Mouse (Mus musculus) embryonic facial prominence, embryonic 10.5 days (tissue): ENCODE data around the gene Tbc1d8b. TPM values are rescaled to one million over a fixed set of nuclear protein-coding genes. Genes with fewer than 3 reads are reported as not detected.

Source experiments
- DNase-seq: peaks from one replicate; pipeline ENCODE4 v3.0.0-alpha.2; 2017; ENCODE audit warnings: low spot score
- H3K27ac ChIP-seq: fragments of 300-500 bp; sonication (generic); replicated peaks from 2 replicates; pipeline ENCODE4 v1.5.1; 2016; ENCODE audit warnings: mild to moderate bottlenecking
- H3K27me3 ChIP-seq: fragments of 300-500 bp; sonication (generic); replicated peaks from 2 replicates; pipeline ENCODE4 v1.6.1; 2016; ENCODE audit warnings: low read depth, mild to moderate bottlenecking; ENCODE audit not compliant: poor library complexity, severe bottlenecking
- H3K36me3 ChIP-seq: fragments of 300-500 bp; sonication (generic); replicated peaks from 2 replicates; pipeline ENCODE4 v1.6.1; 2016; ENCODE audit warnings: mild to moderate bottlenecking, moderate library complexity
- H3K4me1 ChIP-seq: fragments of 300-500 bp; sonication (generic); 2 replicates; pipeline ENCODE4 v1.6.1; 2016
- H3K4me3 ChIP-seq: fragments of 300-500 bp; sonication (generic); 2 replicates; pipeline ENCODE4 v1.5.1; 2016; ENCODE audit warnings: mild to moderate bottlenecking, moderate library complexity
- H3K9me3 ChIP-seq: fragments of 300-500 bp; sonication (generic); 2 replicates; pipeline ENCODE4 v1.6.1; 2016; ENCODE audit warnings: mild to moderate bottlenecking
- WGBS: fragments of 180-500 bp; shearing (Covaris S2); methylation state at CpG from one replicate; pipeline ENCODE4 v1.1.7; 2016; 5-methylcytosine and 5-hydroxymethylcytosine counted together
- polyA plus RNA-seq: library from polyadenylated mRNA; unstranded; fragments of >200 nt; fragmentation: Nextera tagmentation; extraction: Ambion mirVana; gene quantifications from 2 replicates; pipeline ENCODE4 v1.2.1, GENCODE M21; 2016

Tbc1d8b gene
- polyA plus RNA-seq, 1 experiment from 2014 or later: 0.74 TPM

DNA sequence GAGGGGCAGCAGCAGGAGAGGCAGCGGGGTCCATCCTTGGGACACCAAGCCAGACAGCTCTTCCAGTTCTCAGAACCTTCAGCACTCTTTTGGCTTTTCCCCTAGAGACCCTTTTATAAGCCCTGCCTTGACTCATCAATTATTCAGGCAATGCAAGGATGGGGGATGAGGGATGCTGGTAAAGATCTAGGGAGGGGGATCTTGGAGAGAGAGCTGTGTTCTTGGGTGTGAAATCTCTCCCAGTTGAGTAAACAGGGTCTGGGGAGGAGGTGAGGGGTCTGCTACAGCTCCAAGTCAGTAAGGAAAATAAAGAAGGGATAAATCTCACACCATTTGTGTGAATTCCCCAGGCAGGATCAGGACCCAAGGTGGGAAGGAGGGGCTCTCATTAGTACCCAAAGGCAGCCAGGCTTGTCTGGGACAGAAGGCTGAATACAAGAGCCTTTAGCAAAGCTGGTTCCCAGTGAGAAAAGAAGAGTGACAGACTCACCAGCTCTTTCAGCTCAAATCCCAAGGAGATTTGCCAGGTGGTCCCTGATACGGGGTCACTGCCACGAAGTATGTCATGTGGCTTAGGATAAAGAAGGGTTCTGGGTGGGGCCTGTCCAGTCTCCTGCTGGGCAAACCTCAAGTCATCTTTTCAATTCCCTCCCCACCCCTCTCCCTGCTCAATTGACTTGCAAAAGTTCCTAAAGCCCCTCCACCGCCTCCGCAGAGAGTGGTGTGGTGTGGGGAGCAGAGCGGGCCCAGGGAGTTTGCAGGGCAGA, 97.7 kb downstream of the Tbc1d8b start, which contains the start of gene Ripply1:
TSS of gene Ripply1 (minus strand) at position 76 of the 767 bp plus-strand sequence.
- H3K27me3 ChIP-seq: peaks cover 86% of the 10 kb centered on the region

DNA sequence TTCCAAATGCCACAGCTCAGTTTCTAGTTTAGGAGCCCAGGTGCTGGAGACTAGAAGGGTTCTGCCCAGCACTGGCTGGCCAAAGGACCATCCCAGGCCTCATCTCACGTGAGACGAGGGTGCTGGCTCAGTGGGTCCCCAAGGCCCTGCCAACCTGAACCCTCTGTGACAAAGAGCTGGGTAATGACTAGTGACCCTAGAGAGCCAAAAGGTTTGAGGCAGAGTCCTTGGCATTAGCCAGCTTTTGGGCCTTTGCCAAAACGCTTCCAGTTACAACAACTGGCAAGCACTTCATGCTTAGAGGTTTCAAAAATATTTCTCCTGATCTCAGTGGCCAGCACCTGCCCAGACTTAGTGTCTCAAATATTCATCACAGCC, 98.2 kb downstream of the Tbc1d8b start:
- Histone ChIP-seq H3K27me3 (peaks cover 82% of the 10 kb centered on the region), H3K4me3 (no peak overlapping the region), H3K36me3 (no peaks in the 10 kb centered on the region), H3K4me1 (peaks cover 6% of the 10 kb centered on the region; the same call in 1 of the 2 replicates), H3K27ac (no peak overlapping the region), H3K9me3 (no peaks in the 10 kb centered on the region)
- whole genome bisulfite sequencing: 57% methylated on average over 3 of the region's 3 CpGs
- no peak for DNase-seq

More for the DNA sequence above, 97.7 kb downstream of the Tbc1d8b start, which contains the start of gene Ripply1:
- Histone ChIP-seq H3K4me3 (no peak within 1 kb of the TSS), H3K4me1 (peaks cover 6% of the 10 kb centered on the region; the same call in 1 of the 2 replicates), H3K9me3 (no peaks in the 10 kb centered on the region), H3K36me3 (no peaks in the 10 kb centered on the region), H3K27ac (no peak within 1 kb of the TSS)
- no peak for DNase-seq
- WGBS: 34% methylated on average over 6 of the region's 6 CpGs

DNA sequence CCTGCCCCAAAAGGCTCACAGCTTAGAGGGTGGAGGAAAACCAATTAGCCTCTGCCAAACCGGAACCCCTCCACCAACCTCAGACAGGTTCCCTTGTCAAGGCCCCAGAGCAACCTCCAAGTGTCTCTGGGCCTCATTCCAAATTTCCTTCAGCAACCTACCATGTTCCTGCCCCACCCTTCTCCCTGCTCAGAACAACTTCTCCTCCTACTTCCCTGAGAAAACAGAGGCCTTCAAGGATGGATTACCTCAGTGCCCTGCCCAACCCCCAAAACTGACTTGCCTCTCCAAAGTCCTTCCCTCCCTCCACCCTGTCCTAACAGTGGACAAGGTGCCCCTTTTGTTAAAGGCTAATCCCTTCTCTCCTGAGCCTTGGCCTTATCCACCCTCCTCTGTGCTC, 101.0 kb downstream of the Tbc1d8b start:
- Histone ChIP-seq H3K36me3 (no peaks in the 10 kb centered on the region), H3K27me3 (peaks cover 76% of the 10 kb centered on the region), H3K27ac (no peak overlapping the region), H3K4me3 (no peak overlapping the region), H3K9me3 (no peaks in the 10 kb centered on the region), H3K4me1 (peaks cover 6% of the 10 kb centered on the region; the same call in 1 of the 2 replicates)
- WGBS: 45% methylated on average over 1 of the region's 1 CpGs
- no peak for DNase-seq

DNA sequence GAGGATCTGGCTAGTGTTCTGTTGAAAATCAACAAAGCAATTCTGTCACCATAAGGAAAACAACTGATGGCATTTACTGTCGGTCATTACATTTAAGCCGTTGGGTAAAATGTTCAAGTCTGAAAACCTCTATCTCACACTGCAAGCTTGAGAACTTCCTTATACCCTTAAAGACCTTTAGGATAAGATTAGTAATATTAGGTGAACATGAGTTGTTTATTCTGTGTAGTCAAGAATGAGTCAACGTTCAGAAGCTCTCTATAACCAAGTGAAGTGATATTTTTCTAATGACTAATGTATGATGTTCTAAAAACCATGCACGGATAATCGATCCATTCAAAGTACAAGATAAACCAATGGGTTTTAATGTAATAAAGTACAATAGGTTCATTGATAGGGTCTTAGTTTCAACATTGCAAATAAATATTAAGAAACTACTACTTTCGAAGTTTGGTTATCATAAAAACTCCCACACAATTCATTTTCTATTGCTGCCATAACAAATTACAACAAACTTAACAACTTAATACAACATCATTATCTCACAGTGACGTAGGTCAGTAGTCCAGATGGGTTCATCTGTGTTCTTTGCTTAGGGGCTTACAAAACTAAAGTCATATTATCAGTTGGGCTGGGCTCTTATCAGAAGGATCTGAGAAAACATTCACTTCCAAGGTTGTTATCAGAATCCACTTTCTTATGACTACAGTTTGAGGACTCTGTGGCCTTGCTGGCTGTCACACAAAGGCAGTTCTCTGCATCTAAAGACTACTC, 109.5 kb downstream of the Tbc1d8b start:
- no peak overlapping the region for H3K27ac ChIP-seq
- peaks cover 88% of the 10 kb centered on the region for H3K27me3 ChIP-seq
- WGBS: 86% methylated on average over 7 of the region's 7 CpGs

DNA sequence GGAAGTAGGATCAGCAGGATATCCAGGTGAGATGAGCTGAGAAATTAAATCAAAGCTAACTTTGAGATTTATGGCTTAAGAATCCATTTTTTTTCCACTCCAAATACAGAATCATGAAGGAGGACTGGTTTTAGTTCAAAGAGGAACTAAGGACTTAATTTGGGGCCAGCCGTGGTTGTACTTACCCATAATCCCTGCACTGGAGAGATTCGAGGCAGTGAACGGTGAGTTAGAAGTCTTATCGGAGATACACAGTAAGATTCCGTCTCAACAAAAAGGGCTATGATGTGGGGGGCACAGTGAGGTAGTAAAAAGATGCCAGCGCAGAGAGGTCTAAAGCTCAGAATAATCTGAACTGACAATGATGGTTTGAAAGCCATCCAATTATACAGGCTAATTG, 111.2 kb downstream of the Tbc1d8b start:
- DNase-seq: no peak
- peaks cover 88% of the 10 kb centered on the region for H3K27me3 ChIP-seq
- no peak overlapping the region for H3K4me3 ChIP-seq
- 78% methylated on average over 6 of the region's 6 CpGs for WGBS
- no peaks in the 10 kb centered on the region for H3K9me3 ChIP-seq
- no peaks in the 10 kb centered on the region for H3K36me3 ChIP-seq
- H3K4me1 ChIP-seq: no peaks in the 10 kb centered on the region
- H3K27ac ChIP-seq: no peak overlapping the region

More for the DNA sequence above, 109.5 kb downstream of the Tbc1d8b start:
- Histone ChIP-seq H3K9me3 (no peaks in the 10 kb centered on the region), H3K4me1 (no peaks in the 10 kb centered on the region), H3K36me3 (no peaks in the 10 kb centered on the region), H3K4me3 (no peak overlapping the region)
- DNase-seq: no peak

DNA sequence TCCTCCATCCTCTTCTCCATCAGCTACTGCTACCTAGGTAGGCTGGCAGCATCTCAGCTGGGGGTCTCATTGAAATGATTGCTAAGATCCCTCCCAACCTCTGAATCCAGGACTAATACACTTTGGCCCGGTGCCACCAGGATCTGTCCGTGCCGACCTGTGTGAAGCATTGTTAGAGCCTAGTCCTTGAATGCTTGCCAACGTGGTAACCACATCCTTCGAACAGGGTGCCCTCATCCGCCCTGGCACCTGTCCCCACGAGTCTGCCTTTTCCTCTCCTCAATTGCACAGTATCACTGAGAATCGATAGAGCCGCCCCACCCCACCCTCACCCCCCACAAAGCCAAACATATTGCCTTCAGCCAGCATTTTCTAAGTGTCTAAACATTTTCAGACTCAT, 113.1 kb downstream of the Tbc1d8b start:
- H3K4me3 ChIP-seq: no peak overlapping the region
- H3K4me1 ChIP-seq: no peaks in the 10 kb centered on the region
- WGBS: 88% methylated on average over 9 of the region's 9 CpGs
- H3K9me3 ChIP-seq: no peaks in the 10 kb centered on the region
- H3K27me3 ChIP-seq: peaks cover 87% of the 10 kb centered on the region
- no peak for DNase-seq
- no peak overlapping the region for H3K27ac ChIP-seq
- no peaks in the 10 kb centered on the region for H3K36me3 ChIP-seq

DNA sequence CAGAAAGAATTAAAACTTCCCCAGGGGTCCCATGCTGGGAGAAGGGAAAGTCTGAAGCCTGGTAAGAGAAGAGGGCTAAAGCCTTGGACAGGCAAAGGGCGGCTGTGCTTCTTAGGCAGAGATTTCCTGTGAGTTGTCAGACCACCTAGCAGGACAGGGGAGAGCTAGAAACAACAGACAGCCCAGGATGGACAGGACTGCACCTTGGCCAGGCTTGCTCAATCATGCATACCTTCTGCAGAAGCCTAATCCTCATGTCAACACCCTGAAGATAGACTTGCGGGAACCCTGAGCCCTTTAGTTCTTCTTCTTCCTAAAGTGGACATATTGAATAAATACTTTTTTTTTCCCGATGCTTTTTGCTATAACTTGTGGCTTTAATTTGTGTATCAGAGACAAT, 115.2 kb downstream of the Tbc1d8b start:
- peaks cover 95% of the 10 kb centered on the region for H3K27me3 ChIP-seq
- H3K4me1 ChIP-seq: no peaks in the 10 kb centered on the region
- no peak for DNase-seq
- no peaks in the 10 kb centered on the region for H3K36me3 ChIP-seq
- H3K4me3 ChIP-seq: no peak overlapping the region
- no peaks in the 10 kb centered on the region for H3K9me3 ChIP-seq
- WGBS: 71% methylated on average over 3 of the region's 3 CpGs
- no peak overlapping the region for H3K27ac ChIP-seq

- H3K4me1 ChIP-seq: no peaks in the 10 kb centered on the region
- no peaks in the 10 kb centered on the region for H3K9me3 ChIP-seq
- 64% methylated on average over 8 of the region's 8 CpGs for WGBS
- no peak for DNase-seq
- no peak within 1 kb of the TSS for H3K27ac ChIP-seq
- H3K36me3 ChIP-seq: no peaks in the 10 kb centered on the region
- peaks cover 90% of the 10 kb centered on the region for H3K27me3 ChIP-seq
- H3K4me3 ChIP-seq: no peak within 1 kb of the TSS
These were observed 115.6 kb downstream of the Tbc1d8b start, which contains the start of gene Cldn2 for GRCm38 (mm10) chrX:139800406-139800878. Cldn2 (plus strand) TSS chrX:139800828.

Other genes starting within 250 kb of the Tbc1d8b start
- 2.1 and 2.2 TPM in 2 replicates for gene D330045A20Rik, start 204.6 kb upstream of the Tbc1d8b start, polyA plus RNA-seq
- 3.5 and 4.0 TPM in 2 replicates for gene Rnf128, start 121.7 kb upstream of the Tbc1d8b start, polyA plus RNA-seq
- 0.84 TPM in 1 of 2 replicates, not detected in the other for gene Gm15013, start 29.5 kb downstream of the Tbc1d8b start, polyA plus RNA-seq
- gene Ripply1, start 97.4 kb downstream of the Tbc1d8b start, polyA plus RNA-seq: 0.25 TPM in 1 of 2 replicates, not detected in the other
- gene Cldn2, start 115.8 kb downstream of the Tbc1d8b start, polyA plus RNA-seq: 0.15 and 0.31 TPM in 2 replicates
- 8.6 and 9.1 TPM in 2 replicates for gene Morc4, start 186.7 kb downstream of the Tbc1d8b start, polyA plus RNA-seq